Mouse (Mus musculus) bone marrow, adult 2 months (tissue): ENCODE data around the gene Rgs3.

ENCODE experiments used
- CTCF ChIP-seq: fragments of 200-500 bp; IDR thresholded peaks from 2 replicates; pipeline ENCODE4 v1.5.1; 2011; ENCODE audit warnings: low read length, control low read depth; ENCODE audit not compliant: control insufficient read depth, insufficient read depth
- POLR2A ChIP-seq: fragments of 200-500 bp; IDR thresholded peaks from 2 replicates; pipeline ENCODE4 v1.6.1; 2011; ENCODE audit warnings: low read depth, mild to moderate bottlenecking, control low read depth, low read length, borderline replicate concordance; ENCODE audit not compliant: control insufficient read depth

DNA sequence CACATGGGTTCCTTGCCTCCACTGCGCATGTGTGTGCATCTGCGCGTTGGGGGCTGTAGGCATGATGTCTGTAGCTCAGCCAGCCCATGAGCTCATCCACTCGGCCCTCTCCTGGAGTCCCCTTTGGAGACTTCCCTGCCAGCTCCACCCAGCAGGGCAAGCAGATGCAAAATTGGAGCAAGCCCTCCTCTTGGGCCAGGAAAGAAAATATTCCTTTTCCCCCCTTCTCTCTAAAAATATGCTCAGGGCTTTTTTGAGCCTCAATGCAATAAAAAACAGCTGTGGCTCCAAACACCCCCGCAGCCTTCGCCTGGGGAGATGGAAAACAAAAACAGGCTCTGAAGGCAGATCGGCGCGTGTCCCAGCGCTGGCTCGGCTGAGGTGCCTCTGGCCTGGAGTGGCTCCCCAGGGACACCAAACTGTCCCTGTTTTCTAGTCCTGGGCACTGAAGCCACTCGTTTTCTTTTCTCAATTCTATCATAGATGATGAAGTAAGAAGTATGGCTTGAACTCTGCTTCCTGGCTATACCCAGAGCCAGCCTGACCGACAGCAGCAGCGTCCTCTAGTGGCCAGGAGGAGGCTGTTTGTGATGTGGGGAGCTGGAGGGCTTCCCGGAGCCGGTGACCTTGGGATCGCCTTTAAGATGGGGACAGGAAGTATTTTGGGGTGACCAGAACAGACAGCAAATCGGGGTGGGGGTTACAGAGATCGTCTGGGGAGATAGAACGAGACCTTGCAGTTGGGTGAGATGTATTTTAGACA is 168.1 kb downstream of the Rgs3 start:
- TF ChIP-seq POLR2A (no peak), CTCF (no peak)
